Mouse (Mus musculus) megakaryocyte, embryonic 14.5 days (primary cell): ENCODE data around the gene Lypd3.

Experiments
- FLI1 ChIP-seq: IDR thresholded peaks from 2 replicates; pipeline ENCODE4 v1.6.1; 2012; ENCODE audit warnings: low read length, inconsistent platforms, mixed read lengths
- GATA1 ChIP-seq: IDR thresholded peaks from 3 replicates; pipeline ENCODE4 v1.6.1; 2012; ENCODE audit warnings: mixed read lengths, low read length, inconsistent platforms, borderline replicate concordance

GRCm38 (mm10) chr7:24646486-24646885 is 10.1 kb downstream of the Lypd3 start:
- TF ChIP-seq FLI1: no peak
- TF ChIP-seq GATA1: no peak
